Mouse (Mus musculus) liver, embryonic 15.5 days (tissue): ENCODE data around the gene Ccdc102a. TPM values are rescaled to one million over a fixed set of nuclear protein-coding genes. Genes with fewer than 3 reads are reported as not detected.
A peak's percentile ranks its signal among the peaks of the same experiment; 100 is the strongest.

Source experiments
- ATAC-seq: fragments of 200-750 bp; cut with Nextera tagmentation; 2 replicates; pipeline ENCODE4 v1.8.0; 2017; ENCODE audit warnings: moderate number of reproducible peaks, mild to moderate bottlenecking, moderate library complexity; ENCODE audit not compliant: insufficient read depth
- H3K27ac ChIP-seq: fragments of 300-500 bp; sonication (generic); replicated peaks from 2 replicates; pipeline ENCODE4 v1.5.1; 2015; ENCODE audit warnings: mild to moderate bottlenecking, inconsistent platforms
- H3K27me3 ChIP-seq: fragments of 300-500 bp; sonication (generic); 2 replicates; pipeline ENCODE4 v1.6.1; 2015; ENCODE audit warnings: mild to moderate bottlenecking, inconsistent platforms
- H3K36me3 ChIP-seq: fragments of 300-500 bp; sonication (generic); replicated peaks from 2 replicates; pipeline ENCODE4 v1.6.1; 2015; ENCODE audit warnings: moderate library complexity, mild to moderate bottlenecking, inconsistent platforms
- H3K4me1 ChIP-seq: fragments of 300-500 bp; sonication (generic); replicated peaks from 2 replicates; pipeline ENCODE4 v1.6.1; 2015; ENCODE audit warnings: inconsistent platforms
- H3K4me2 ChIP-seq: fragments of 300-500 bp; sonication (generic); 2 replicates; pipeline ENCODE4 v1.6.1; 2015; ENCODE audit warnings: moderate library complexity, mild to moderate bottlenecking, inconsistent platforms
- H3K4me3 ChIP-seq: fragments of 300-500 bp; sonication (generic); replicated peaks from 2 replicates; pipeline ENCODE4 v1.5.1; 2015; ENCODE audit warnings: mild to moderate bottlenecking, inconsistent platforms
- H3K9ac ChIP-seq: fragments of 300-500 bp; sonication (generic); 2 replicates; pipeline ENCODE4 v1.6.1; 2015; ENCODE audit warnings: moderate library complexity, mild to moderate bottlenecking, inconsistent platforms
- H3K9me3 ChIP-seq: fragments of 300-500 bp; sonication (generic); replicated peaks from 2 replicates; pipeline ENCODE4 v1.6.1; 2016; ENCODE audit warnings: inconsistent platforms
- WGBS: fragments of 180-500 bp; shearing (Covaris S2); methylation state at CpG from one replicate; pipeline ENCODE4 v1.1.7; 2015; ENCODE audit warnings: mixed read lengths; ENCODE audit not compliant: insufficient replicate concordance; 5-methylcytosine and 5-hydroxymethylcytosine counted together
- polyA plus RNA-seq: library from polyadenylated mRNA; unstranded; fragments of >200 nt; fragmentation: Nextera tagmentation; extraction: Ambion mirVana; gene quantifications from 2 replicates; pipeline ENCODE4 v1.2.1, GENCODE M21; 2015

Ccdc102a gene
- polyA plus RNA-seq, 1 experiment from 2014 or later: 2.3 TPM

DNA sequence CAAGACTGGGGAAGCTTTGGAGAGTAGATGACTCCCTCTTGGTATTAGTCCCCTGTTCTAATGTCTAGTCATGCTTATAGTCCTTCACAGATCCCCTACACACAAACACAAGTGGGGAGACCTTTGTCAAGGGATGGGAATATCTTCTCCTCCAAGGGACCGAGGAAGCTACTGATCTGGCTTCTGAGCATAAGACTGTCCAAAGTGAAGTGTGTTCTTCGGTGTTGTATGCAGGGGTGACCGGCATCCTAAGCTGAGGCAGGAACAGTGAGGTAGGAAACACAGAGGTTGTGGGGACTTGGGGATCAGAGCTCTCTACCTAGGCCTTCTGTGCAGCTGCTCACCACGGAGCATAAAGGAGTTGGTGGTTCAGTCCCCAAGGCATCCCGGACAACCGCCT, 4.3 kb upstream of the Ccdc102a start:
- Histone ChIP-seq H3K9ac (no peak overlapping the region), H3K36me3 (no peaks in the 10 kb centered on the region), H3K9me3 (no peaks in the 10 kb centered on the region), H3K4me2 (peak overlapping the region; percentile 32; the same call in 1 of the 2 replicates), H3K27me3 (peaks cover 25% of the 10 kb centered on the region), H3K4me3 (no peak overlapping the region), H3K4me1 (peaks cover 42% of the 10 kb centered on the region), H3K27ac (peak overlapping the region; percentile 21; the same call in 1 of the 2 replicates)
- no peak for ATAC-seq
- WGBS: 38% methylated on average over 6 of the region's 6 CpGs

DNA sequence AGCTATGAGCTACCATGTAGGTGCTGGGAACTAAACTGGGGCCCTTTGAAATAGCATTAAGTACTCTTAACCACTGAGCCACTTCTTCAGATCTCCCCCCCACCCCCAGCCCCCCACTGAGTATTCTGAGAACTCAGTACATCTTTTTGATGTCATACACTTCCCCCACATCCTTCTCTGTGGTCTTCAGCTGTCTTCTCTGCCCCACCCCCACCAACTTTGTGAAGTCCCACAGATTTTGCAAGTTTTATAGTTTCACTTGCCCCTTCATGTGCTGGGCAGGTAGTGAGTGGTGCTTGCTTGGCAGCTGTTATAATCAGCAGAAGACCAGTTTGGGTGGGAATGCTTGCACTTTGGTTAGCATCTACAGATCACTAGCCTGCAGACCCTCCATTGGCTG, 1.4 kb upstream of the Ccdc102a start:
- H3K4me1 ChIP-seq: peaks cover 57% of the 10 kb centered on the region
- ATAC-seq: no peak

DNA sequence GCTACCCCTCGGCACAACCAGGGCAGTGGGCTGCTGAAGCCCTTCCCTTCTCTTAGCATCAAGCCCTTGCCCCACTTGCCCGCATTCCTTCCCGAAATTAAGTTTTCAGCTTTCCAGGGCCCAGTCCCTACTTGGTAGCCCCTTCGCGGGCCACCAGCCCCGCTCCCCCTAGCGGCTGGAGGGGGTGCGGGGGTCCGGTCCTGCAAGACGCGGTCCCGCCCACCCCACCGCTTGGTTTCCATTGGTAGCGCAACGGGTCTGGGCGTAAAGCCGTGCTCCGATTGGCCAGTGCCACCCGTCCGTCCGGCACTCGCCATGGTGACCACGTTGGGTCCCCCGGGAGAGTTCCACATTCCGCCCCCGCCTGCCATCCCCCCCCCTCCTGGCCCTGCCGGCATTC, 546 bp downstream of the Ccdc102a start:
- no peaks in the 10 kb centered on the region for H3K36me3 ChIP-seq
- H3K4me2 ChIP-seq: peak overlapping the region; percentile 96
- peak overlapping the region; percentile 65 for H3K4me3 ChIP-seq
- ATAC-seq: peak; percentile 78
- WGBS: under 1% methylated on average over 27 of the region's 27 CpGs
- H3K27ac ChIP-seq: peak overlapping the region; percentile 24; the same call in 1 of the 2 replicates
- H3K4me1 ChIP-seq: peaks cover 52% of the 10 kb centered on the region
- peaks cover 73% of the 10 kb centered on the region for H3K27me3 ChIP-seq
- H3K9ac ChIP-seq: peak overlapping the region; percentile 49
- H3K9me3 ChIP-seq: no peaks in the 10 kb centered on the region

More for the DNA sequence above, 1.4 kb upstream of the Ccdc102a start:
- no peaks in the 10 kb centered on the region for H3K9me3 ChIP-seq
- H3K4me3 ChIP-seq: no peak overlapping the region
- H3K36me3 ChIP-seq: no peaks in the 10 kb centered on the region
- H3K27me3 ChIP-seq: peaks cover 54% of the 10 kb centered on the region
- H3K9ac ChIP-seq: no peak overlapping the region
- H3K4me2 ChIP-seq: no peak overlapping the region
- no peak overlapping the region for H3K27ac ChIP-seq

DNA sequence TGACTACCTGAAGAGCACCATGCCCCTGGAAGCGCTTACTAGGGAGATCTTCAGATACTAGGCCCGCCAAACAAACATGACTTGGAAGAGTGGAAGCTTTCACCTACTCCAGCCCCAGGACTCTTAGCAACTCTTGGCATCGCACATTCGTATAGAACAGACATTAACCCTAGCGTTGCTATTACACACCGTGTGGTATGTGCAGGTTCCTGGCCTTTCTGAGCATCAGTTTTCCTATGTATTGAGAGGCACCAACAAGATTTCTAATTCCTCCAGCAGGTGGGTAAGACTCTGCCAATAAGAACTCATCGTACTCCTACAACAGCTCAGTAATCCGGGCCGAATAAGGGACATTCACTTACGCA, 956 bp downstream of the Ccdc102a start:
- ATAC-seq: no peak; the same call in 1 of the 2 replicates
- H3K4me2 ChIP-seq: peak overlapping the region; percentile 96
- no peak overlapping the region for H3K27ac ChIP-seq
- H3K36me3 ChIP-seq: no peaks in the 10 kb centered on the region
- H3K4me1 ChIP-seq: peaks cover 48% of the 10 kb centered on the region
- peak overlapping the region; percentile 65 for H3K4me3 ChIP-seq
- WGBS: 5% methylated on average over 10 of the region's 10 CpGs
- H3K9ac ChIP-seq: peak overlapping the region; percentile 49; the same call in 1 of the 2 replicates
- no peaks in the 10 kb centered on the region for H3K9me3 ChIP-seq
- H3K27me3 ChIP-seq: peaks cover 77% of the 10 kb centered on the region

DNA sequence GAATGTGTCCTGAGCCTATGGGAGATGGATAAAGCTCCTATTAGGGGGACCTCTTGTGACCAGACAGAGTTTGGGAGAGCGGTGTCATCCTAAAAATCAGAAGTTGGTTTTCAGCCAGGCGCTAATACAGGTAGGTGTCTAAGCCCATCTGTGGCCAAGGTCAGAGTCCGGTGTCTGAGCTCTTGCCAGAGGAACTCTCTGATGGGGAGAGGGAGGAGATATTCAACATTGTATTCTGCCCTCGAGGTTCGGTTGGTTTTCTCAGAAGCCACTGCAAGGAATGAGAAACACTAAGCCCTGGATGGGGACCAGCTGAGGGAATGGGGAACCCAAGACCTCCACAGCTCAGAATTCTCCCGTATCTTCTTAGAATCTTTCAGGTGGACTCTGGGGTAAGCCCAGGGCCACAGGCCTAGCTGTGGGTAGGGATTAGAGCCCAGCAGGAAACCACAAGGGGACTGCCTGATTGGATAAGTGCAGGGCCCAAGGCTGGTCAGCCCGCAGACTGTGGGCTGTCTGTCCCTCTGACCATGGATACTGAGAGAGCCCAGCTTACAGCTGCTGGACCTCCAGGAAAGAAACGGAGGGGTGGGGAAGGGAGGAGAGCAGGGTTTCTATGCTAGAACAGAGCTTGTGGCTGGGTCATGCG, 1.5 kb downstream of the Ccdc102a start:
- Histone ChIP-seq H3K27ac (no peak overlapping the region), H3K36me3 (no peaks in the 10 kb centered on the region), H3K9ac (no peak overlapping the region), H3K4me1 (peaks cover 45% of the 10 kb centered on the region), H3K9me3 (no peaks in the 10 kb centered on the region), H3K4me3 (peak overlapping the region; percentile 65), H3K4me2 (peak overlapping the region; percentile 96), H3K27me3 (peaks cover 81% of the 10 kb centered on the region)
- 29% methylated on average over 9 of the region's 9 CpGs for WGBS
- ATAC-seq: no peak

DNA sequence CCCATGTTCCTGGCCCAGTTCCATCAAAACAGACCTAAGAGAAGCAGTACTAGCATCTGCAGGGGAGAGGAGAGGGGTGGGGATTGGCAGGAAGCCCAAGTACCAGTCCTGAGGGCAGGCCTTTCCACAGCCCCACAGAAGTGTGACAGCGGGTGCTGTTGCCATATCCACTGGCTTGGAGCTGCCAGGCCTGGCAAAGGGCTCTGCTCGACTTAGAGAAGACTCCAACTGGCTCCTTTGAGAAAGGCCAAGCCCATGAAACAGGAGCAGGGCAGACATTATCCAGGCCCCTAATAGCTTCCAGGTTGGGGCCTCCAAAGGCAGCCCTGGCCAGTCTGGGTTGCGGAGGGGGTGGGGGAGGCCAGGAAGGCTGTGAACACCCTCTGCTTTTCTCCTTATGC, 3.2 kb downstream of the Ccdc102a start:
- no peak overlapping the region for H3K27ac ChIP-seq
- H3K27me3 ChIP-seq: peaks cover 86% of the 10 kb centered on the region
- H3K36me3 ChIP-seq: no peaks in the 10 kb centered on the region
- H3K4me3 ChIP-seq: no peak overlapping the region
- WGBS: 73% methylated on average over 3 of the region's 3 CpGs
- no peaks in the 10 kb centered on the region for H3K9me3 ChIP-seq
- ATAC-seq: no peak
- no peak overlapping the region for H3K4me2 ChIP-seq
- no peak overlapping the region for H3K9ac ChIP-seq
- peaks cover 45% of the 10 kb centered on the region for H3K4me1 ChIP-seq

DNA sequence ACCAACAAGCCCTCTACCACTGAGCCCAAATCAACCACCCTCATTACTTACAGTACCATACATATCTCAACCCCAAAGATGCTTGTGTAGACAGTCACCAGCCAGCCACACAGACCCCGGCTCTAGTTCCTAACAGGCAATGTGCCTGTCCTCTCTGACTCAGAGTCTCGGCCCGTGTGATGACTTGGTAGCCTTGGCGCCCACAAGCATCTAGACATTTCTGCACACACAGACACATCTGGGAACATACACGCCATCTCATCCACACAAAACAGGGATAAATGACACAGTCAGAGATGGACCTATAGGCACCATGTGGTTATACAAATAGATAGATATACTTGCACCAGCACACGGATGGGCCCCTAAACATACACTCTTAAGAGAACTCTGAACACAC, 3.6 kb downstream of the Ccdc102a start:
- no peaks in the 10 kb centered on the region for H3K9me3 ChIP-seq
- peaks cover 48% of the 10 kb centered on the region for H3K4me1 ChIP-seq
- H3K4me3 ChIP-seq: no peak overlapping the region
- peaks cover 84% of the 10 kb centered on the region for H3K27me3 ChIP-seq
- H3K9ac ChIP-seq: no peak overlapping the region
- no peaks in the 10 kb centered on the region for H3K36me3 ChIP-seq
- no peak overlapping the region for H3K4me2 ChIP-seq
- 75% methylated on average over 6 of the region's 6 CpGs for WGBS
- no peak overlapping the region for H3K27ac ChIP-seq
- no peak for ATAC-seq

DNA sequence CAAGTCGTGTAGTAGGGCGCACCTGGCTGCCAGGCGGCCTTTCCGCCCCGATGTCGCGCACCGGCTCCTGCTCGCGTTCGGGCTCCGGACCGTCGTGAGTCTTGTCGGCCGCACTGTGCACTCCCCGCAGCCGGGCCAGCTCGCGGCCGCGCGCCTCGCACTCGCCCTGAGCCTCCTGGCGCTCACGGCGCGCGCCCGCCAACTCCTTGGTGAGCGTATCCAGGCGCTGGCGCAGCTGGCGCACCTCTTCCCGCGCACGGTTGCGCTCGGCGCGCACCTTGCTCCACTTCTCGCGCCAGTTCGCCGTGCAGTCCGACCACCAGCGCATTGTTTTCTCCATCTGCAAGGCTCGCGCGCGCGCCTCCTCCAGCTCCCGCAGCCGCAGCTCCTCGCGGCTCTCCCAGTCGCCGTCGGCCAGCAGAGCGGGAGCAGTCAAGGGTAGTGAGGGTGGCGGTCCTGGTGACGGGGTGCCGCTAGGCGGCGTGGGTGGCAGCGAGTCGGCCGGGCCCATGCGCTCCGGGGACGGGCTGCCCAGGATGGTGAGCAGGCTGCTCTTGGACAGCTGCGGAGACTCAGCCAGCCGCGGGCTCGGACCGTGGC, 4.7 kb downstream of the Ccdc102a start:
- Histone ChIP-seq H3K4me2 (peak overlapping the region; percentile 61), H3K27ac (no peak overlapping the region), H3K27me3 (peaks cover 75% of the 10 kb centered on the region), H3K4me3 (peak overlapping the region; percentile 27; the same call in 1 of the 2 replicates), H3K4me1 (peaks cover 47% of the 10 kb centered on the region), H3K9ac (no peak overlapping the region), H3K36me3 (no peaks in the 10 kb centered on the region), H3K9me3 (no peaks in the 10 kb centered on the region)
- WGBS: 42% methylated on average over 77 of the region's 77 CpGs
- no peak for ATAC-seq

DNA sequence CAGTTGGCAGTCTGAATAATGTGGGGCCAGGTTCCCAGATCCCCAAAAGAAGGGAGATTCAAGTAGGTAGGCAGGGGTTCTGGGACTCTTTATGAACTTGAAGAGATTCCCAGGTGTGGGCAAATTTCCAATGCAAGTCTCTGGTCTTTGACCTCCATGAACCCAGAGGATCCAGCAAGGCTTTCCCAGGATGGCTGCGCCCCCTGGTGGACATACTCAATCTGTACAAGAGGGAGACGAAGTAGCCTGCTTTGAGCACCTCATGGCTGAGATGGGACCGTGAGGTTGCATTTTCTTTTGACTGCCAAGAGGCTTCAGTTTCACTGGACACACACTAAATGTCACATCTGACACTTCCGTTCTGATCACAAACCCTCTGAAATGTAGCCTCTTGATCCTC, 9.1 kb downstream of the Ccdc102a start:
- Histone ChIP-seq H3K27me3 (peaks cover 32% of the 10 kb centered on the region), H3K4me2 (no peak overlapping the region), H3K27ac (no peak overlapping the region), H3K9me3 (no peaks in the 10 kb centered on the region), H3K4me1 (peaks cover 23% of the 10 kb centered on the region), H3K4me3 (no peak overlapping the region), H3K9ac (no peak overlapping the region), H3K36me3 (0 out of 2 replicates have a peak, but pooled peaks cover 3% of the 10 kb centered on the region)
- peak; percentile 59; the same call in 1 of the 2 replicates for ATAC-seq
- 6% methylated on average over 4 of the region's 4 CpGs for WGBS

DNA sequence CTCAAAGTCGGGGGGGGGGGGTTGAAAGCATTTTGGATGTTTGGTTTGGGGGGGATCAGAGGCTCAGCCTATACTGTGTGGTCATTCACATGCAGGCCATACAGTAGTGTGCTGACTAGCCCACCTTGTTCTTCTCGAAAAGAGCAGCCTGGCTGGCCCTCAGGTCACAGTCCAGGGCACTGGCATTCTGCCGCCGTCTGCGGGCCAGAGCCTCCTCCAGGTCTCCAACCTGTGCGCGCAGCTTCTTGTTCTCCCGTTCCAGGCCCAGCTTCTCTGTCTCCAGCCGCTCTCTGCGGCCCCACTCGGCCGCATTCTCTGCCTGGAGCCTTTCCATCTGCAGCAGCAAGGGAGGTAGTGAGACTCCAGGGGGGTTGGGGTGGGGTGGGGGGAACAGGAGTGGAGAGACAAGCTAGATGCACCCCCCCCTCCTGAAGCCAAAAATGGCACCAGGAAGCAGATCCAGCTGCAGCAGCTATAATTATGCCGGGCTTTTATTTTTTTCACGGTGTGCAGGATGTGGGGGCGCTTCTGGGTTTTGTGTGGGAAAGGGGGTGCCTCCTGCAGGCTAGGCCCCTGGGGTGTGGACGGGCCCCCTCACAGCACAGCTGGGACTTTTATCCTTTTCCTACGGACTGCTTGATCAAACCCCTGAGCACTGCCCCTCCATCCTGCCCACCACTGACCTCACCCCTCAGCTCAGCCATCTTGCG, 10.2 kb downstream of the Ccdc102a start:
- Histone ChIP-seq H3K27me3 (peaks cover 21% of the 10 kb centered on the region), H3K9me3 (no peaks in the 10 kb centered on the region), H3K4me1 (peaks cover 12% of the 10 kb centered on the region), H3K27ac (no peak overlapping the region), H3K4me2 (no peak overlapping the region), H3K9ac (no peak overlapping the region), H3K4me3 (no peak overlapping the region), H3K36me3 (0 out of 2 replicates have a peak, but pooled peaks cover 3% of the 10 kb centered on the region)
- 79% methylated on average over 18 of the region's 18 CpGs for WGBS
- no peak for ATAC-seq

DNA sequence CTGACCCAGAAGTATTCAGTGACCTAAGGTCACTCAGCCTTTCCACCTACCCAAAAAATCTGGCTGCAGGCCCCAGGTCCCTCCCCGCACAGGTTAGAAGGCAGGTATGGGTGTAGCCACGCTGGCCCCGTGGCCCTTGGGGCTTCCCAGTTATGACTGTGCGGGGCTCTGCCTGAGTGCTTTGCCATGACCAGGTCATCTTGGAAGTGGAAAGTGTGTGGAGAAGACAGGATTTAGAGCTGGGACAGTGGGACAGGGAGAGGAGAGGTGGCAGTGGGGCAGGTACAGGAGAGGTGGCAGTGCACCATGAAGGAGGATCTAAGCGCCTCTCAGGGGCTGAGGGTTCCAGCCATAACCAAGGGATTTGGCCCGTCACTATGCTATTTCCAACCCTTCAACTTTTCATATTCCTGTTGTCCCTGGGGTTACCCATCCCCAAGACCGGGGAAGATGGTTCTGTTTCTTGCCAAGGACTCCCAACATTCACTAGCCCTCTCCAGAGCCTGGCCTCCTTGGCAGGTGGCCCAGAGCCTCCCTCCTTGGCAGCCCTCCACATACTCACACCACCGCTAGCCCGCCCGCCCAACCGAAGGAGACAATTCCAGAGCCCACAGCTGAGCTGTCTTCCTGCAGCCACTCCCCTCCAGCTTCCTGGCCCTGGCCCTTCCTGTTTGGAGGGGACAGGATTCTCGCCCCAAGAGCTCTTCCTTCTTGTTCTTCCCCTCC, 13.3 kb downstream of the Ccdc102a start:
- Histone ChIP-seq H3K27ac (no peak overlapping the region; the same call in 1 of the 2 replicates), H3K36me3 (0 out of 2 replicates have a peak, but pooled peaks cover 3% of the 10 kb centered on the region), H3K27me3 (0 out of 2 replicates have a peak, but pooled peaks cover 2% of the 10 kb centered on the region), H3K4me2 (no peak overlapping the region), H3K4me1 (peaks cover 38% of the 10 kb centered on the region), H3K4me3 (no peak overlapping the region), H3K9ac (no peak overlapping the region), H3K9me3 (no peaks in the 10 kb centered on the region)
- WGBS: 78% methylated on average over 12 of the region's 12 CpGs
- ATAC-seq: no peak
